Mouse (Mus musculus): ENCODE data around the gene Resp18. TPM values are rescaled to one million over a fixed set of nuclear protein-coding genes. Genes with fewer than 3 reads are reported as not detected.
A peak's percentile ranks its signal among the peaks of the same experiment; 100 is the strongest.
"Not testable (repeated sequence)": the region's sequence is repeated elsewhere in the genome, so short reads cannot be mapped to it uniquely, and the experiment has no call there.

Gene Resp18
- polyA plus RNA-seq, 1 experiment from 2014 or later = not detected

DNA sequence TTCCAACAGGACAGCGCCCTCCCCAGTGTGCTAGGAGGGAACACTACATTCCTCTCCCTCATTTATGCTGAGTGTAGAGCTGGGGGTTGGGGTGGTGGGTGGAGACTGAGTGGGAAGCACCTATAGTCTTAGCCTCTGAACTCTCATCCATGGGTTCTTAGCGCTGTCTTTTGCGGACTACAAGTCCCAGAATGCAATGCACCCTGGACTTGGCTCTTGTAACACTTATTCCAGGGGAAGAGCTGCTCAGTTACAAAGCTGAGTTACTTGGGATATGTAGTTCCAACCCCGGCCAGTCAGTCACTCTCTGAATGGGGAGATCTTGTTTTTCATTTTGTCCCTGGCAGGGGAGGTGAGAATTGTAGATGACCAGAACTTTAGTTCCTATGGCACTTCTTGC, 33.4 kb downstream of the Resp18 start:
- Histone ChIP-seq H3K4me3 (ENCODE audit: low read length) (no peak overlapping the region), H3K4me2 (replicated peaks; ENCODE audit: low read depth, low read length) (no peak overlapping the region), H3K27ac (ENCODE audit: low read depth, low read length) (no peak overlapping the region), H3K9me3 (ENCODE audit: control insufficient read depth, low read length) (no peaks in the 10 kb centered on the region), H3K36me3 (ENCODE audit: control insufficient read depth, insufficient read depth, low read length) (peaks cover 15% of the 10 kb centered on the region; the same call in 1 of the 2 replicates), H3K27me3 (ENCODE audit: control insufficient read depth, insufficient read depth, low read length) (no peaks in the 10 kb centered on the region), H3K9ac (ENCODE audit: low read depth, low read length) (no peak overlapping the region), H3K4me1 (ENCODE audit: control insufficient read depth, insufficient read depth, low read length) (peaks cover 8% of the 10 kb centered on the region; the same call in 1 of the 2 replicates)
- peak; percentile 72; the same call in 1 of the 2 replicates for ATAC-seq (ENCODE audit: low FRiP score, low TSS enrichment)
- WGBS = 18% methylated on average over 4 of the region's 4 CpGs

GRCm38 (mm10) chr1:75244175-75244826, 33.9 kb downstream of the Resp18 start:
- WGBS = 91% methylated on average over 12 of the region's 12 CpGs

DNA sequence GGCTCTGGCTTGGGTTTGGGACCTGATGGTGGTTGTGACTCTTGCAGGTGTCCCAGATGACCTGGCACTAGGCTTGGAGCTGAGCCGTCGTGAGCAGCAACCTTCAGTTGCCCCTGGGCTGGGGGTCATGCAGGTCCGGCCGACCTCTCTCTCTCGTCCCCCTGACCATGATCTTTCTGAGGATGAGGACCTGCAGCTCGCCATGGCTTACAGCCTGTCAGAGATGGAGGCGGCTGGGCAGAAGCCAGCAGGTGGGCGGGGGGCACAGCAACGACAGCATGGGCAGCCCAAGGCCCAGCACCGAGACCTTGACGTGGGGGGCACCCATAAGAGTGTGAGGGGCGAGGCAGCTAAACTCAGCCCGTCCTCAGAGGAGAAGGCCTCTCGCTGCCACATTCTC, 34.8 kb downstream of the Resp18 start:
- Histone ChIP-seq H3K27me3 (ENCODE audit: control insufficient read depth, insufficient read depth, low read length) (no peaks in the 10 kb centered on the region), H3K4me2 (replicated peaks; ENCODE audit: low read depth, low read length) (no peak overlapping the region), H3K36me3 (ENCODE audit: control insufficient read depth, insufficient read depth, low read length) (peaks cover 17% of the 10 kb centered on the region; the same call in 1 of the 2 replicates), H3K4me1 (ENCODE audit: control insufficient read depth, insufficient read depth, low read length) (peaks cover 7% of the 10 kb centered on the region; the same call in 1 of the 2 replicates), H3K9me3 (ENCODE audit: control insufficient read depth, low read length) (no peaks in the 10 kb centered on the region), H3K4me3 (ENCODE audit: low read length) (no peak overlapping the region), H3K9ac (ENCODE audit: low read depth, low read length) (no peak overlapping the region), H3K27ac (ENCODE audit: low read depth, low read length) (no peak overlapping the region)
- ATAC-seq (ENCODE audit: low FRiP score, low TSS enrichment) = no peak
- WGBS = 94% methylated on average over 14 of the region's 14 CpGs

More at GRCm38 (mm10) chr1:75244175-75244826, 33.9 kb downstream of the Resp18 start:
- Histone ChIP-seq H3K4me3 (ENCODE audit: low read length) (no peak overlapping the region), H3K9me3 (ENCODE audit: control insufficient read depth, low read length) (no peaks in the 10 kb centered on the region), H3K27ac (ENCODE audit: low read depth, low read length) (no peak overlapping the region), H3K4me1 (ENCODE audit: control insufficient read depth, insufficient read depth, low read length) (peaks cover 8% of the 10 kb centered on the region; the same call in 1 of the 2 replicates), H3K4me2 (replicated peaks; ENCODE audit: low read depth, low read length) (no peak overlapping the region), H3K9ac (ENCODE audit: low read depth, low read length) (no peak overlapping the region), H3K36me3 (ENCODE audit: control insufficient read depth, insufficient read depth, low read length) (peaks cover 15% of the 10 kb centered on the region; the same call in 1 of the 2 replicates), H3K27me3 (ENCODE audit: control insufficient read depth, insufficient read depth, low read length) (no peaks in the 10 kb centered on the region)
- peak; percentile 5; the same call in 1 of the 2 replicates for ATAC-seq (ENCODE audit: low FRiP score, low TSS enrichment)

DNA sequence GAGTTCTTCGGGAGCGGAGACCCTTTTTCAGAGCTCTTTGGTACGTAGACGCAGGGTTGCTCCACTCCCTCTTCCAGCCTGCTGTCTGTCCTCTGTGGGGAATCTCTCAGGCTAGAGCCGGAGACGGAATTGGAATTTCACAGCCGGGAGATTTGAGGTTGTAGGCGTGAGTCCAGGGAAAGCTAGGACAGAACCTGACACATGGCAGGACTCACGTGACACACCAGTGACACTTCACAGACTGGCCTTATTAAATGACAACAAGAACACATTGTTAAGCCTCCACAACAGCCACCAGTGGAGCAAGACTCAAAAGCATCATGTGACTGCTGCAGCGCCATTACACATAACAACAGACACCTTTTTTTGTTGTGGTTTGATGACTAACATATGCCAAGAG, 38.6 kb downstream of the Resp18 start:
- Histone ChIP-seq H3K27ac (ENCODE audit: low read depth, low read length) (no peak overlapping the region), H3K4me2 (replicated peaks; ENCODE audit: low read depth, low read length) (no peak overlapping the region), H3K4me3 (ENCODE audit: low read length) (no peak overlapping the region), H3K9ac (ENCODE audit: low read depth, low read length) (no peak overlapping the region), H3K36me3 (ENCODE audit: control insufficient read depth, insufficient read depth, low read length) (peaks cover 17% of the 10 kb centered on the region; the same call in 1 of the 2 replicates), H3K27me3 (ENCODE audit: control insufficient read depth, insufficient read depth, low read length) (no peaks in the 10 kb centered on the region), H3K4me1 (ENCODE audit: control insufficient read depth, insufficient read depth, low read length) (peaks cover 14% of the 10 kb centered on the region), H3K9me3 (ENCODE audit: control insufficient read depth, low read length) (no peaks in the 10 kb centered on the region)
- no peak for ATAC-seq (ENCODE audit: low FRiP score, low TSS enrichment)
- 88% methylated on average over 10 of the region's 10 CpGs for WGBS

DNA sequence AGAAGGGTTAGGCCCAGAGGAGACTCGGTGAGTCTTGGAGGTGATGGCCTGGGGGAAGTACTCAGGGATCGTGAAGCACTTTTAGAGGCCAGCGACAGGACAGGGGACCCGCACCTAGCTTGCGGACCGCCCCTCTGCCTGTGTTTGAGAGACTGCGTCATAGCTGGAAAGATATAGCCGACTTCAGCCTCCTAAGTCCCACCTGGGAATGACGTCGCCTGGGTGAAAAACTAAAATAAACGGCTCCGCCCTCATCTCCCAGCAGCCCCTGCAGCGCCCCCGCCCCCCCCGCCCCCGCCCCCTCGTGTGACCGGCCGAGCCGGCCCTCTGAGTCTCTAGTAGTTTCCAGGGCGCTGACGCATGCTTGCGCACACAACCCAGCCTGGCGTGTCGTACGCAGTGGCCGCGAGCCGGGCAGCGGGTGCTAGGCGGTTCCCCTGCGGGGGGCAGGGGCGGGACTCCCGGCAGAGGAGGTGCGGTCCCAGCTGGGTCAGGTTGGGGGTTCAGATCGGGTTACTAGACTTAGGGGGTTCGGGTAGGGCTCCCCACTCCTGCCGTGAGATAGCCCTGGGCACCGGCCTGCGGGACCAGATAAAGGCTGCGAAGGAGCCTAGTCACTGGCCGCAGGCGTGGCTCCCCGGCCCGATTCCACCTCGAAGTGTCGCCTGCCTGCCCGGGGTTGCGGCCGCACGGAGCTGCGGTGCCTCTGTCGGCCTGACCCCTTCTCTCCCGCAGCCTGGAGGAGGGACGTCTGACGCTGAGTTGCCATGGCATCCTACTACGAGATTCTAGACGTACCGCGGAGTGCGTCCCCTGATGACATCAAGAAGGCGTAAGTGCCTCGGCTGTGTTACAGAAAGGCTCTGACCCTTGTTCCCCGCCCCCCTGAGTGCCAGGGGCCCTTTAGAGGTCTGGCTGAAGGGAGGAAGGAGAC, 41.8 kb downstream of the Resp18 start, which contains the start of gene Dnajb2:
Gene Dnajb2 (plus strand): TSS at position 290 of the 934 bp plus-strand sequence.
- peaks cover 14% of the 10 kb centered on the region for H3K4me1 ChIP-seq (ENCODE audit: control insufficient read depth, insufficient read depth, low read length)
- peak within 1 kb of the TSS; percentile 62; the same call in 1 of the 2 replicates for H3K27ac ChIP-seq (ENCODE audit: low read depth, low read length)
- no peaks in the 10 kb centered on the region for H3K27me3 ChIP-seq (ENCODE audit: control insufficient read depth, insufficient read depth, low read length)
- H3K9ac ChIP-seq (ENCODE audit: low read depth, low read length) = peak within 1 kb of the TSS; percentile 84
- peaks cover 4% of the 10 kb centered on the region; the same call in 1 of the 2 replicates for H3K36me3 ChIP-seq (ENCODE audit: control insufficient read depth, insufficient read depth, low read length)
- peak; percentile 92 for ATAC-seq (ENCODE audit: low FRiP score, low TSS enrichment)
- under 1% methylated on average over 63 of the region's 64 CpGs for WGBS
- H3K4me2 ChIP-seq (replicated peaks; ENCODE audit: low read depth, low read length) = peak within 1 kb of the TSS; percentile 93
- H3K9me3 ChIP-seq (ENCODE audit: control insufficient read depth, low read length) = no peaks in the 10 kb centered on the region
- H3K4me3 ChIP-seq (ENCODE audit: low read length) = peak within 1 kb of the TSS; percentile 71

DNA sequence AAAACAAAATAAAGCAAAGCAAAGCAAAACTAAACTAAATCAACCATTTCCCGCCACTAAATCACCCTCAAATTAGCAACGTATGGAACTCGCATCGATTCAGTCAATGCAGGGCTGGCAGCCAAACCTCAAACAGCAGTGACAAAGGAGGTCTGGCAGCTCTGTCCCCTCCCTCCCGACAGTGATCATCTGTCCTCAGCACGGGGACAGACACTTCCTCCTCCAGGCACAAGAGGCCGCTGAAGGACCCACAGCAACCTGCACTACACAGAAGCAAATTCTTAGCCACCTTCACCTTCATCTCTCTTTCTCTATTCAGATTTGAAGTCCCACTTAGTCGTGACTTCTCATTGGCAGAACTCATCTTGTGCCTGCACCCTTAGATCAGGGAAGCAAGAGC, 43.6 kb downstream of the Resp18 start:
- no peak overlapping the region for H3K4me2 ChIP-seq (replicated peaks; ENCODE audit: low read depth, low read length)

DNA sequence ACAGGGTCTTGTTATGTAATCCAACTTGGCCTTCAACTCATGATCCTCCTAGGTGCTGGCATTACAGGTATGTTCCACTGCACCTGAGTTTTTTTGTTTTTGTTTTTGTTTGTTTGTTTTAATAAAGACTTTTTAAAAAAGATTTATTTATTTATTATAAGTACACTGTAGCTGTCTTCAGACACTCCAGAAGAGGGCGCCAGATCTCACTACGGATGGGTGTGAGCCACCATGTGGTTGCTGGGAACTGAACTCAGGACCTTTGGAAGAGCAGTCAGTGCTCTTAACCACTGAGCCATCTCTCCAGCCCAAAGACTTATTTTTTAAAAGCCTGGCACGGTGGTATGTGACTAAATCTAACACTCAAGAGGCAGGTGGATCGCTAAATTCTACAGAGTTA, 45.7 kb downstream of the Resp18 start:
- H3K36me3 ChIP-seq (ENCODE audit: control insufficient read depth, insufficient read depth, low read length); H3K27me3 ChIP-seq (ENCODE audit: control insufficient read depth, insufficient read depth, low read length); H3K4me3 ChIP-seq (ENCODE audit: low read length); H3K9ac ChIP-seq (ENCODE audit: low read depth, low read length); H3K27ac ChIP-seq (ENCODE audit: low read depth, low read length); ATAC-seq (ENCODE audit: low FRiP score, low TSS enrichment); H3K4me2 ChIP-seq (replicated peaks; ENCODE audit: low read depth, low read length); H3K9me3 ChIP-seq (ENCODE audit: control insufficient read depth, low read length): not testable (repeated sequence)
- peaks cover 14% of the 10 kb centered on the region for H3K4me1 ChIP-seq (ENCODE audit: control insufficient read depth, insufficient read depth, low read length)
- 70% methylated on average over 4 of the region's 4 CpGs for WGBS

More for the DNA sequence above, 43.6 kb downstream of the Resp18 start:
- Histone ChIP-seq H3K4me3 (ENCODE audit: low read length) (no peak overlapping the region), H3K36me3 (ENCODE audit: control insufficient read depth, insufficient read depth, low read length) (0 out of 2 replicates have a peak, but pooled peaks cover 2% of the 10 kb centered on the region), H3K9me3 (ENCODE audit: control insufficient read depth, low read length) (no peaks in the 10 kb centered on the region), H3K27ac (ENCODE audit: low read depth, low read length) (no peak overlapping the region), H3K27me3 (ENCODE audit: control insufficient read depth, insufficient read depth, low read length) (no peaks in the 10 kb centered on the region), H3K9ac (ENCODE audit: low read depth, low read length) (no peak overlapping the region), H3K4me1 (ENCODE audit: control insufficient read depth, insufficient read depth, low read length) (peaks cover 14% of the 10 kb centered on the region)
- ATAC-seq (ENCODE audit: low FRiP score, low TSS enrichment) = no peak
- WGBS = 3% methylated on average over 8 of the region's 8 CpGs

DNA sequence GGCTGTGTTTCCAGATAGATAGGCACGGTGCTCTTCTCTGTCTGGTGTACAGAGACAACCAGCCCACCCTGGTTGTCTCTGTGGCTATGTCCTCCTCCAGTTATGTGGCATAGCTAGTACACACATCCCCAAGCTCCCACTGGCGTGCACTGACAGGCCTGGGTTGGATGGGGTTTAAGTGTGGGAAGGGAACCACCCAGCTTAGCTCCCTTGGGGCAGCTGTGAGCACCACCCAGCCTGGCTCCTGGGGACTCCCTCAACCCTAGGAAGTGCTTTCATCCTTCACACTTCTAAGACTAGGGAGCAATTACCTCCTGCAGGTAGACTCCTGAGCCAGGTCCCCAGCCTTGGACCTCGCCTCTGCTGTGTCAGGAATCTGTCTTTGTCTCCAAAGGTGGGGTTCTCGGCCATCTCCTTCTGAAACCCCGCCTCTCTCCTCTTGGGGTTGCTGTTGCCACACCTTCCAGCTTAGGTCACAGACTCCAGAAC, 46.5 kb downstream of the Resp18 start, which contains the start of gene A630095N17Rik:
Gene A630095N17Rik (minus strand): TSS at position 439 of the 489 bp plus-strand sequence.
- Histone ChIP-seq H3K9me3 (ENCODE audit: control insufficient read depth, low read length) (no peaks in the 10 kb centered on the region), H3K36me3 (ENCODE audit: control insufficient read depth, insufficient read depth, low read length) (no peaks in the 10 kb centered on the region), H3K4me3 (ENCODE audit: low read length) (no peak within 1 kb of the TSS), H3K4me2 (replicated peaks; ENCODE audit: low read depth, low read length) (no peak within 1 kb of the TSS), H3K4me1 (ENCODE audit: control insufficient read depth, insufficient read depth, low read length) (peaks cover 6% of the 10 kb centered on the region), H3K9ac (ENCODE audit: low read depth, low read length) (no peak within 1 kb of the TSS), H3K27ac (ENCODE audit: low read depth, low read length) (no peak within 1 kb of the TSS), H3K27me3 (ENCODE audit: control insufficient read depth, insufficient read depth, low read length) (no peaks in the 10 kb centered on the region)
- no peak for ATAC-seq (ENCODE audit: low FRiP score, low TSS enrichment)
- 71% methylated on average over 5 of the region's 5 CpGs for WGBS

Measured in kidney, embryonic 14.5 days (tissue).